Mouse (Mus musculus) left cerebral cortex, adult 8-10 months (tissue): ENCODE data around the gene Mthfr. TPM values are rescaled to one million over a fixed set of nuclear protein-coding genes. Genes with fewer than 3 reads are reported as not detected.

Source experiments
- DNase-seq, 2 experiments: peaks; one replicate each; pipeline ENCODE4 v3.0.0; 2022; ENCODE audit warnings: low spot score in 2 of 2
- total RNA-seq, 4 experiments: library from RNA; stranded (reverse); gene quantifications; 2 replicates each; pipeline ENCODE4 v1.2.4; 2022

Mthfr gene
- total RNA-seq, 4 experiments from 2014 or later = 26.7 to 36.9 (median 31.1) TPM

- DNase-seq = no peak
Observed at GRCm38 (mm10) chr4:148089166-148089565, 50.3 kb downstream of the Mthfr start.

GRCm38 (mm10) chr4:148091181-148091580, 52.3 kb downstream of the Mthfr start:
- DNase-seq = no peak

GRCm38 (mm10) chr4:148092551-148093271, 53.8 kb downstream of the Mthfr start:
- no peak for DNase-seq

GRCm38 (mm10) chr4:148094161-148094560, 55.3 kb downstream of the Mthfr start:
- no peak for DNase-seq

- no peak for DNase-seq
Observed at GRCm38 (mm10) chr4:148095081-148095480, 56.2 kb downstream of the Mthfr start.

- DNase-seq = no peak
Observed at GRCm38 (mm10) chr4:148097936-148098335, 59.1 kb downstream of the Mthfr start.

GRCm38 (mm10) chr4:148098666-148099065, 59.8 kb downstream of the Mthfr start:
- DNase-seq = no peak

- DNase-seq = peak in 1 of 2 experiments; percentile 66
Observed at GRCm38 (mm10) chr4:148101801-148102527, 63.1 kb downstream of the Mthfr start.

GRCm38 (mm10) chr4:148104146-148104545, 65.3 kb downstream of the Mthfr start:
- no peak for DNase-seq

GRCm38 (mm10) chr4:148107621-148108291, 68.9 kb downstream of the Mthfr start:
- DNase-seq = no peak

GRCm38 (mm10) chr4:148108565-148109100, 69.8 kb downstream of the Mthfr start:
- DNase-seq = no peak

Other genes with a start within 250 kb of the Mthfr start
- gene Zfp984, start 229.3 kb upstream of the Mthfr start, total RNA-seq = 1 to 10 TPM; 1.9 to 2.6 (median 2.2) TPM
- gene Zfp933, start 190.7 kb upstream of the Mthfr start, total RNA-seq = 10 to 100 TPM; 16.4 to 22.7 (median 17.9) TPM
- 10 to 100 TPM; 12.8 to 22.9 (median 16.6) TPM for gene Miip, start 170.3 kb upstream of the Mthfr start, total RNA-seq
- gene Fv1, start 170.1 kb upstream of the Mthfr start, total RNA-seq = 10 to 100 TPM in 2 of 4 experiments, 1 to 10 TPM in 2; 7.6 to 10.8 (median 9.9) TPM
- 100 to 1,000 TPM; 181 to 227 (median 209) TPM for gene Mfn2, start 134.4 kb upstream of the Mthfr start, total RNA-seq
- gene Plod1, start 102.3 kb upstream of the Mthfr start, total RNA-seq = 10 to 100 TPM; 12.1 to 16.3 (median 14.1) TPM
- 10 to 100 TPM; 26.2 to 28.7 (median 27.5) TPM for gene 2510039O18Rik, start 98.2 kb upstream of the Mthfr start, total RNA-seq
- not detected for gene Nppb, start 53.3 kb upstream of the Mthfr start, total RNA-seq
- under 1 TPM in 2 of 4 experiments, not detected in 2; 0.59 to 0.74 TPM for gene Nppa, start 38.4 kb upstream of the Mthfr start, total RNA-seq
- gene Clcn6, start 256 bp upstream of the Mthfr start, total RNA-seq = 10 to 100 TPM; 92.3 to 94.8 (median 93.8) TPM
- gene Agtrap, start 49.0 kb downstream of the Mthfr start, total RNA-seq = 10 to 100 TPM in 2 of 4 experiments, 1 to 10 TPM in 2; 9.1 to 13.5 (median 10.6) TPM
- 10 to 100 TPM; 15.8 to 18.8 (median 16.4) TPM for gene Mad2l2, start 91.3 kb downstream of the Mthfr start, total RNA-seq
- gene Draxin, start 91.6 kb downstream of the Mthfr start, total RNA-seq = under 1 TPM; 0.23 to 0.38 (median 0.30) TPM
- gene Fbxo6, start 113.1 kb downstream of the Mthfr start, total RNA-seq = 10 to 100 TPM; 30.7 to 39.0 (median 36.2) TPM
- gene Fbxo44, start 121.4 kb downstream of the Mthfr start, total RNA-seq = 100 to 1,000 TPM; 142 to 153 (median 149) TPM
- 100 to 1,000 TPM; 109 to 123 (median 113) TPM for gene Fbxo2, start 121.5 kb downstream of the Mthfr start, total RNA-seq
- 10 to 100 TPM; 23.4 to 28.3 (median 26.2) TPM for gene Disp3, start 248.9 kb downstream of the Mthfr start, total RNA-seq